Mouse (Mus musculus): ENCODE data around the gene Palm3.

Palm3 gene

GRCm38 (mm10) chr8:84023631-84024030 lies 2.4 kb downstream of the Palm3 start:
- DNase-seq (ENCODE audit: low spot score in 2 of 2): no peak

- DNase-seq (ENCODE audit: low spot score in 2 of 2): peak; percentile 43 to 56
Observed at GRCm38 (mm10) chr8:84024171-84024570, 2.9 kb downstream of the Palm3 start.

GRCm38 (mm10) chr8:84025863-84026262 lies 4.6 kb downstream of the Palm3 start:
- no peak for DNase-seq (ENCODE audit: low spot score in 2 of 2)

GRCm38 (mm10) chr8:84027449-84027848 lies 6.2 kb downstream of the Palm3 start:
- DNase-seq (ENCODE audit: low spot score in 2 of 2): peak in 1 of 2 experiments; percentile 34

- no peak for DNase-seq (ENCODE audit: low spot score in 2 of 2)
Observed at GRCm38 (mm10) chr8:84029272-84029671, 8.0 kb downstream of the Palm3 start.

GRCm38 (mm10) chr8:84032777-84033176 lies 11.5 kb downstream of the Palm3 start:
- DNase-seq (ENCODE audit: low spot score in 2 of 2): no peak

GRCm38 (mm10) chr8:84038015-84038414 lies 16.7 kb downstream of the Palm3 start:
- no peak for DNase-seq (ENCODE audit: low spot score in 2 of 2)

- peak; percentile 64 to 80 for DNase-seq (ENCODE audit: low spot score in 2 of 2)
Observed at GRCm38 (mm10) chr8:84039050-84039449, 17.8 kb downstream of the Palm3 start.

- DNase-seq (ENCODE audit: low spot score in 2 of 2): peak; percentile 65 to 70
Observed at GRCm38 (mm10) chr8:84042066-84042947, 21.0 kb downstream of the Palm3 start, which contains the start of gene Il27ra. TSS of gene Il27ra (minus strand) at chr8:84042589.

GRCm38 (mm10) chr8:84042948-84043342 lies 21.7 kb downstream of the Palm3 start:
- DNase-seq (ENCODE audit: low spot score in 2 of 2): no peak

GRCm38 (mm10) chr8:84044103-84044502 lies 22.8 kb downstream of the Palm3 start:
- no peak for DNase-seq (ENCODE audit: low spot score in 2 of 2)

GRCm38 (mm10) chr8:84044900-84045299 lies 23.6 kb downstream of the Palm3 start, which contains the start of gene Rln3:
TSS of gene Rln3 (minus strand) at chr8:84045000.
- no peak for DNase-seq (ENCODE audit: low spot score in 2 of 2)

GRCm38 (mm10) chr8:84046505-84046904 lies 25.2 kb downstream of the Palm3 start:
- DNase-seq (ENCODE audit: low spot score in 2 of 2): no peak

GRCm38 (mm10) chr8:84048171-84048570 lies 26.9 kb downstream of the Palm3 start:
- no peak for DNase-seq (ENCODE audit: low spot score in 2 of 2)

GRCm38 (mm10) chr8:84052746-84053145 lies 31.5 kb downstream of the Palm3 start:
- DNase-seq (ENCODE audit: low spot score in 2 of 2): no peak

GRCm38 (mm10) chr8:84053229-84053628 lies 32.0 kb downstream of the Palm3 start:
- DNase-seq (ENCODE audit: low spot score in 2 of 2): no peak

- DNase-seq (ENCODE audit: low spot score in 2 of 2): no peak
Observed at GRCm38 (mm10) chr8:84057827-84058226, 36.6 kb downstream of the Palm3 start.

- no peak for DNase-seq (ENCODE audit: low spot score in 2 of 2)
Observed at GRCm38 (mm10) chr8:84059226-84059625, 38.0 kb downstream of the Palm3 start.

GRCm38 (mm10) chr8:84060245-84060644 lies 39.0 kb downstream of the Palm3 start:
- no peak for DNase-seq (ENCODE audit: low spot score in 2 of 2)

- DNase-seq (ENCODE audit: low spot score in 2 of 2): peak; percentile 77 to 82
Observed at GRCm38 (mm10) chr8:84063861-84064610, 42.8 kb downstream of the Palm3 start.

GRCm38 (mm10) chr8:84065037-84065436 lies 43.8 kb downstream of the Palm3 start, which contains the start of gene Gm10643:
TSS of gene Gm10643 (minus strand) at chr8:84065137.
- no peak for DNase-seq (ENCODE audit: low spot score in 2 of 2)

GRCm38 (mm10) chr8:84065457-84066072 lies 44.3 kb downstream of the Palm3 start:
- no peak for DNase-seq (ENCODE audit: low spot score in 2 of 2)

Measured in natural killer cell, adult 2 months (primary cell).